Mouse (Mus musculus) liver, embryonic 14.5 days (tissue): ENCODE measurements at regions not wholly inside any gene's neighbourhood (a gene's known extent, or its start where the extent isn't known, plus 50 kb on each side); places are given as distances from the start of the nearest gene placed in this dataset.

Experiments used
- ATAC-seq: fragments of 200-750 bp; cut with Nextera tagmentation; 2 replicates; pipeline ENCODE4 v1.8.0; 2017; ENCODE audit warnings: moderate number of reproducible peaks, mild to moderate bottlenecking, moderate library complexity; ENCODE audit not compliant: insufficient read depth
- DNase-seq, 3 experiments: peaks; one replicate each; pipeline ENCODE4 v3.0.0-alpha.2; 2012 to 2013; ENCODE audit warnings: low read depth in 3 of 3, low spot score in 3 of 3
- H3K27ac ChIP-seq: fragments of 300-500 bp; sonication (generic); 2 replicates; pipeline ENCODE4 v1.5.1; 2014; ENCODE audit warnings: moderate library complexity, mild to moderate bottlenecking, control low read depth, inconsistent platforms
- H3K27me3 ChIP-seq: fragments of 300-500 bp; sonication (generic); 2 replicates; pipeline ENCODE4 v1.6.1; 2014; ENCODE audit warnings: mild to moderate bottlenecking, low read length, moderate library complexity; ENCODE audit not compliant: control insufficient read depth, insufficient read depth
- H3K36me3 ChIP-seq: fragments of 300-500 bp; sonication (generic); replicated peaks from 2 replicates; pipeline ENCODE4 v1.6.1; 2014; ENCODE audit warnings: low read depth; ENCODE audit not compliant: control insufficient read depth, insufficient read depth
- H3K4me1 ChIP-seq, 2 experiments: fragments of 200-500 bp in 1 of 2; fragments of 300-500 bp in 1 of 2; sonication (generic) in 1 of 2; replicated peaks; 2 replicates each; pipeline ENCODE4 v1.6.1; 2012 to 2014; ENCODE audit warnings: antibody characterized with exemption in 1 of 2, inconsistent platforms in 1 of 2, low read length in 1 of 2; ENCODE audit not compliant: control insufficient read depth in 2 of 2, insufficient read depth in 2 of 2
- H3K4me2 ChIP-seq: fragments of 300-500 bp; sonication (generic); 2 replicates; pipeline ENCODE4 v1.6.1; 2014; ENCODE audit warnings: low read depth, mild to moderate bottlenecking, control low read depth, moderate library complexity
- H3K4me3 ChIP-seq, 2 experiments: fragments of 200-500 bp in 1 of 2; fragments of 300-500 bp in 1 of 2; sonication (generic) in 1 of 2; 2 replicates each; pipeline ENCODE4 v1.5.1; 2012 to 2014; ENCODE audit warnings: low read depth in 2 of 2, low read length in 2 of 2, mild to moderate bottlenecking in 2 of 2, control low read depth in 1 of 2, inconsistent platforms in 1 of 2, moderate library complexity in 1 of 2; ENCODE audit not compliant: insufficient read depth in 1 of 2
- H3K9ac ChIP-seq: fragments of 300-500 bp; sonication (generic); replicated peaks from 2 replicates; pipeline ENCODE4 v1.6.1; 2014; ENCODE audit warnings: mild to moderate bottlenecking, control low read depth, moderate library complexity
- H3K9me3 ChIP-seq: fragments of 300-500 bp; sonication (generic); 2 replicates; pipeline ENCODE4 v1.6.1; 2016; ENCODE audit warnings: low read length, mixed read lengths; ENCODE audit not compliant: control insufficient read depth
- CTCF ChIP-seq: IDR thresholded peaks from 2 replicates; pipeline ENCODE4 v1.5.1; 2016; ENCODE audit warnings: antibody characterized with exemption, low read depth, control low read depth
- EP300 ChIP-seq: IDR thresholded peaks from 2 replicates; pipeline ENCODE4 v1.6.1; 2016; ENCODE audit warnings: antibody characterized with exemption, low read depth
- WGBS: fragments of 180-500 bp; shearing (Covaris S2); extraction: QIAGEN DNeasy Blood & Tissue Kit; methylation state at CpG from one replicate; pipeline ENCODE4 v1.1.7; 2014; ENCODE audit not compliant: insufficient replicate concordance; 5-methylcytosine and 5-hydroxymethylcytosine counted together

- Histone ChIP-seq H3K4me1 (no peaks in the 10 kb centered on the region), H3K9ac (no peak overlapping the region), H3K27ac (no peak overlapping the region), H3K36me3 (no peaks in the 10 kb centered on the region), H3K27me3 (no peaks in the 10 kb centered on the region), H3K4me3 (no peak overlapping the region), H3K4me2 (no peak overlapping the region), H3K9me3 (no peaks in the 10 kb centered on the region)
- WGBS: 55% methylated on average over 6 of the region's 6 CpGs
- ATAC-seq (no peak), DNase-seq (no peak)
- no peak for TF ChIP-seq EP300
- TF ChIP-seq CTCF: no peak
Observed at GRCm38 (mm10) chr2:27590511-27590910, 75.6 kb downstream of the Wdr5 start.

GRCm38 (mm10) chr2:27591668-27592067 lies 76.7 kb downstream of the Wdr5 start:
- Histone ChIP-seq H3K36me3 (no peaks in the 10 kb centered on the region), H3K4me2 (no peak overlapping the region), H3K4me3 (no peak overlapping the region), H3K27me3 (no peaks in the 10 kb centered on the region), H3K9ac (no peak overlapping the region), H3K9me3 (no peaks in the 10 kb centered on the region), H3K27ac (no peak overlapping the region), H3K4me1 (peaks cover 0 to 3% of the 10 kb centered on the region in 2 experiments; a peak in 2 of 4 replicates)
- WGBS: 60% methylated on average over 5 of the region's 5 CpGs
- no peak for ATAC-seq
- TF ChIP-seq EP300 (no peak), CTCF (no peak)
- DNase-seq: no peak

- TF ChIP-seq CTCF (no peak), EP300 (no peak)
- ATAC-seq: no peak
- DNase-seq: peak in 2 of 3 experiments; percentile 19 to 20
- Histone ChIP-seq H3K36me3 (no peaks in the 10 kb centered on the region), H3K9me3 (no peaks in the 10 kb centered on the region), H3K4me2 (no peak overlapping the region), H3K9ac (no peak overlapping the region), H3K27me3 (no peaks in the 10 kb centered on the region), H3K4me1 (peaks cover 0 to 3% of the 10 kb centered on the region in 2 experiments; a peak in 2 of 4 replicates), H3K4me3 (no peak overlapping the region), H3K27ac (no peak overlapping the region)
- WGBS: 48% methylated on average over 10 of the region's 10 CpGs
Observed at GRCm38 (mm10) chr2:27593338-27593737, 78.4 kb downstream of the Wdr5 start.

- Histone ChIP-seq H3K9me3 (no peaks in the 10 kb centered on the region), H3K4me1 (peaks cover 0 to 3% of the 10 kb centered on the region in 2 experiments; a peak in 2 of 4 replicates), H3K36me3 (no peaks in the 10 kb centered on the region), H3K4me2 (no peak overlapping the region), H3K27me3 (no peaks in the 10 kb centered on the region), H3K9ac (no peak overlapping the region), H3K4me3 (no peak overlapping the region), H3K27ac (no peak overlapping the region)
- no peak for ATAC-seq
- DNase-seq: no peak
- TF ChIP-seq EP300 (no peak), CTCF (no peak)
- WGBS: 37% methylated on average over 4 of the region's 4 CpGs
Observed at GRCm38 (mm10) chr2:27595251-27595650, 80.3 kb downstream of the Wdr5 start.

GRCm38 (mm10) chr2:27596217-27596616 lies 80.0 kb upstream of the Rxra start:
- ATAC-seq (no peak), DNase-seq (no peak)
- no peak overlapping the region for H3K9ac ChIP-seq
- H3K27me3 ChIP-seq: no peaks in the 10 kb centered on the region
- H3K4me2 ChIP-seq: no peak overlapping the region
- no peaks in the 10 kb centered on the region for H3K36me3 ChIP-seq
- H3K27ac ChIP-seq: no peak overlapping the region
- no peaks in the 10 kb centered on the region for H3K9me3 ChIP-seq
- peaks cover 0 to 3% of the 10 kb centered on the region in 2 experiments; a peak in 2 of 4 replicates for H3K4me1 ChIP-seq
- 31% methylated on average over 2 of the region's 2 CpGs for WGBS
- no peak for TF ChIP-seq EP300
- no peak for TF ChIP-seq CTCF
- no peak overlapping the region for H3K4me3 ChIP-seq
